Mouse (Mus musculus) limb, embryonic 15.5 days (tissue): ENCODE measurements at regions not wholly inside any gene's neighbourhood (a gene's known extent, or its start where the extent isn't known, plus 50 kb on each side); places are given as distances from the start of the nearest gene placed in this dataset.

ENCODE experiments used
- ATAC-seq: fragments of 200-750 bp; cut with Nextera tagmentation; 2 replicates; pipeline ENCODE4 v1.8.0; 2017; ENCODE audit warnings: low read depth, moderate TSS enrichment; ENCODE audit not compliant: insufficient number of reproducible peaks, low FRiP score, low TSS enrichment
- H3K27ac ChIP-seq: fragments of 300-500 bp; sonication (generic); 2 replicates; pipeline ENCODE4 v1.5.1; 2015; ENCODE audit warnings: moderate library complexity, mild to moderate bottlenecking, inconsistent platforms
- H3K27me3 ChIP-seq: fragments of 300-500 bp; sonication (generic); 2 replicates; pipeline ENCODE4 v1.6.1; 2015; ENCODE audit warnings: inconsistent platforms
- H3K36me3 ChIP-seq: fragments of 300-500 bp; sonication (generic); 2 replicates; pipeline ENCODE4 v1.6.1; 2015; ENCODE audit warnings: inconsistent platforms
- H3K4me1 ChIP-seq: fragments of 300-500 bp; sonication (generic); 2 replicates; pipeline ENCODE4 v1.6.1; 2015; ENCODE audit warnings: inconsistent platforms
- H3K4me2 ChIP-seq: fragments of 300-500 bp; sonication (generic); 2 replicates; pipeline ENCODE4 v1.6.1; 2015; ENCODE audit warnings: mild to moderate bottlenecking, inconsistent platforms
- H3K4me3 ChIP-seq: fragments of 300-500 bp; sonication (generic); 2 replicates; pipeline ENCODE4 v1.5.1; 2015; ENCODE audit warnings: mild to moderate bottlenecking, inconsistent platforms
- H3K9ac ChIP-seq: fragments of 300-500 bp; sonication (generic); 2 replicates; pipeline ENCODE4 v1.6.1; 2015; ENCODE audit warnings: inconsistent platforms
- H3K9me3 ChIP-seq: fragments of 300-500 bp; sonication (generic); 2 replicates; pipeline ENCODE4 v1.6.1; 2016; ENCODE audit warnings: inconsistent platforms
- WGBS: fragments of 180-500 bp; shearing (Covaris S2); methylation state at CpG from one replicate; pipeline ENCODE4 v1.1.7; 2015; 5-methylcytosine and 5-hydroxymethylcytosine counted together

DNA sequence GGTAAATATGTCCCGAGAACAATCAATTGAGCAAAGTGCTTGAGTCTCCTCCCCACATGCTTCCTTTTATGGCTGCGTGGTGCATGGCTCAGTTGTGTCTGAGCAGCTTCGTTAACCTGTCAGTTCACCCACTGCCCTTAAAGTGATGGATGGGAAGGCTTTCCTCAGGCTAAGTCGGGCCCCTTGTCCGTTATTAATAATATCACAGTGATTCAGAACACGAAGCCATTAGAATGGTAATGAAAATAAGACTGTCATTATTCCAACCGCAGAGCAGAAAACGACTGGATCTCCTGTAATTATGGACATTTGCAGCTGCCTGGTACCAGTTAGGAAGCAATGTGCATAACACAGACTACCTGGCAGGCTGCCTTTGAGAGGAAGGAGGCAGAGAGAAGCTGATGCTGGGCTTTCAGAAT lies 375.9 kb downstream of the Med10 start:
- no peak overlapping the region for H3K4me3 ChIP-seq
- H3K4me1 ChIP-seq = no peaks in the 10 kb centered on the region
- 10% methylated on average over 8 of the region's 8 CpGs for WGBS
- ATAC-seq = no peak
- H3K9ac ChIP-seq = no peak overlapping the region
- no peak overlapping the region for H3K27ac ChIP-seq
- no peak overlapping the region for H3K4me2 ChIP-seq
- no peaks in the 10 kb centered on the region for H3K27me3 ChIP-seq
- H3K36me3 ChIP-seq = no peaks in the 10 kb centered on the region
- H3K9me3 ChIP-seq = no peaks in the 10 kb centered on the region

DNA sequence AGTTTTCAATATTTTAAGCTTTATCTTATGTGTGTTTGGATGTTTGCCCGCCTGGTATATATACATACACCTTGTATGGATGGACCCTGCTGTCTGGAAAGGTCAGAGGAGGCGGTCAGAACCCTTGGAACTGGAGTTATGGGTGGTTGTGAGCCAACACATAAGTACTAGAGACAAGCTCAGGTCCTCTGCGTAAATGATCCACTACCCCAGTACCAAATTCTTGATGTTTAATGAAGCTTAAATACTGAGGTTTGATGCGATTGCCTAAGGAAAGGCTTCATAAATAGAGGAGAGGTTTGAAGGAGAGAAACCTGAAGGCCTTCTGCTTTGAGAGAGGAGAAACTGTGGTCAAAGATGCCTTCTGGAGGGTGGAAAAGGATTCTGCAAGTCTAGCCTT lies 388.8 kb downstream of the Med10 start:
- no peaks in the 10 kb centered on the region for H3K27me3 ChIP-seq
- no peaks in the 10 kb centered on the region for H3K4me1 ChIP-seq
- H3K9me3 ChIP-seq = no peaks in the 10 kb centered on the region
- no peaks in the 10 kb centered on the region for H3K36me3 ChIP-seq
- no peak for ATAC-seq
- H3K4me2 ChIP-seq = no peak overlapping the region
- H3K27ac ChIP-seq = no peak overlapping the region
- H3K4me3 ChIP-seq = no peak overlapping the region
- H3K9ac ChIP-seq = no peak overlapping the region
- WGBS = 85% methylated on average over 4 of the region's 4 CpGs

GRCm38 (mm10) chr13:70192101-70193025 lies 390.2 kb downstream of the Med10 start:
- no peaks in the 10 kb centered on the region for H3K9me3 ChIP-seq
- no peak overlapping the region for H3K9ac ChIP-seq
- no peaks in the 10 kb centered on the region for H3K4me1 ChIP-seq
- no peaks in the 10 kb centered on the region for H3K27me3 ChIP-seq
- ATAC-seq = no peak
- H3K27ac ChIP-seq = no peak overlapping the region
- 53% methylated on average over 13 of the region's 13 CpGs for WGBS
- no peak overlapping the region for H3K4me3 ChIP-seq
- H3K4me2 ChIP-seq = no peak overlapping the region
- no peaks in the 10 kb centered on the region for H3K36me3 ChIP-seq

DNA sequence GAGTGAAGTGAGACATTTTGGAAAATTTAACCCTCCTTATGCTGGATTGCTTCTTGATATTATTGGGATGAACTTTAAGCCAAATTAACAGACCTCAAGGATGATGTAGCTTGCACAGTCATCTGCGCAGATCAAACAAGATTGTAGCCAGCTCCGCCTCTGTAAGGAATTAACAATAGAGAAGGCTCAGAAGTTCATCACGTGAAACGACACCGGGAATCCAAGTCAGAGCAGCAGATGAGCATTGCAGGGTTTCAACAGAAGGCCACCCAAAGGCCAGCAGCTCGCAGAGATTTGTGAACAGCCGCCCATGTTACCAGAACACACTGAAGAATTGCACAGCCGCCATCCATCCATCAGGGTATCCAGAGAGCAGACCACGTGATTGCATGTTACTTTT lies 391.1 kb downstream of the Med10 start:
- Histone ChIP-seq H3K4me3 (no peak overlapping the region), H3K36me3 (no peaks in the 10 kb centered on the region), H3K4me2 (no peak overlapping the region), H3K4me1 (no peaks in the 10 kb centered on the region), H3K9ac (no peak overlapping the region), H3K9me3 (no peaks in the 10 kb centered on the region), H3K27me3 (no peaks in the 10 kb centered on the region), H3K27ac (no peak overlapping the region)
- ATAC-seq = no peak
- 80% methylated on average over 9 of the region's 9 CpGs for WGBS

GRCm38 (mm10) chr13:70195854-70196253 lies 393.7 kb downstream of the Med10 start:
- ATAC-seq = no peak
- Histone ChIP-seq H3K27ac (no peak overlapping the region), H3K4me1 (no peaks in the 10 kb centered on the region), H3K27me3 (no peaks in the 10 kb centered on the region), H3K9me3 (no peaks in the 10 kb centered on the region), H3K4me2 (no peak overlapping the region), H3K9ac (no peak overlapping the region), H3K36me3 (no peaks in the 10 kb centered on the region), H3K4me3 (no peak overlapping the region)
- 85% methylated on average over 4 of the region's 4 CpGs for WGBS

DNA sequence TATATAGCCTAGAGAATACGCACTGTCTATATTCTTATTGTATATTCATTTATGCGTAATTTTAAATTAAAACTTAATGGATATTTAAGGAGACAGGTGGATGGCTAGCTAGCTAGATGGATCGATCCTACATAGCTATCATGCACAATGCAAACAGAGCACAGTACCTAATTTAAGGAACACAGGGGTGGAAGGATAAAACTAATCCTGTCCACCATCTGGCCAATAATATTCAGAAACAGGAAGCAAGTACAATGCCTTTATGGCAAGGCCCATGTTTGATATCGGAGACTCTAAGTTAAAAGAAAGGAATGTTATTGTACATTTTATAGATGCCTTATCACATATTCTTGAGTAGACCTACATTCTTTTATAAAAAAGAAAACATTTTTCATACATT lies 396.4 kb downstream of the Med10 start:
- Histone ChIP-seq H3K4me2 (no peak overlapping the region), H3K27me3 (no peaks in the 10 kb centered on the region), H3K4me3 (no peak overlapping the region), H3K9ac (no peak overlapping the region), H3K4me1 (no peaks in the 10 kb centered on the region), H3K36me3 (no peaks in the 10 kb centered on the region), H3K27ac (no peak overlapping the region), H3K9me3 (no peaks in the 10 kb centered on the region)
- 77% methylated on average over 4 of the region's 4 CpGs for WGBS
- ATAC-seq = no peak

- no peak overlapping the region for H3K4me2 ChIP-seq
- no peak overlapping the region for H3K9ac ChIP-seq
- ATAC-seq = no peak
- H3K4me3 ChIP-seq = no peak overlapping the region
- WGBS = 77% methylated on average over 1 of the region's 1 CpGs
- H3K27ac ChIP-seq = no peak overlapping the region
- H3K4me1 ChIP-seq = no peaks in the 10 kb centered on the region
- H3K36me3 ChIP-seq = no peaks in the 10 kb centered on the region
- H3K27me3 ChIP-seq = no peaks in the 10 kb centered on the region
- no peaks in the 10 kb centered on the region for H3K9me3 ChIP-seq
Measured at GRCm38 (mm10) chr13:70199087-70199486, 396.9 kb downstream of the Med10 start.

DNA sequence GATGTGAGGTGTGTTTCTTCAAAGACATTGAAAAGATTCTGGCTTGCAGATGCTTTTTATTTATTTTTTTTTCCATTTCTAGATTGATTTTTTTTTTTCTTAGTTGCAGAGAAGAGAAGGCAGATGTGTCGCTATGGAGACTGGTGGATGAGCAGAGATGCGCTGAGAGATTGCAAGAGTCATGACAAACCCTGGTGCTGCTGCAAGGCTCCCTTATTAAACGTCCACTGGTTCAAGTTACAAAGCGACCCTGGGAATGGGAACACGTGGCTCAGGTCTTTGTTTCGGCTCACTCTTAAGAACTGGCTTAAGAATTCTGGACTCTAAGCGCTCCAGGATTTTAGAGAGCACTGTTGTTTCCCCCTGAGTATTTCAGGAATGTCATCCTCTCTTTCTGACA lies 403.1 kb downstream of the Med10 start:
- ATAC-seq = no peak
- no peak overlapping the region for H3K27ac ChIP-seq
- H3K9ac ChIP-seq = no peak overlapping the region
- H3K27me3 ChIP-seq = no peaks in the 10 kb centered on the region
- no peak overlapping the region for H3K4me2 ChIP-seq
- H3K4me1 ChIP-seq = no peaks in the 10 kb centered on the region
- no peaks in the 10 kb centered on the region for H3K9me3 ChIP-seq
- no peak overlapping the region for H3K4me3 ChIP-seq
- 50% methylated on average over 7 of the region's 7 CpGs for WGBS
- no peaks in the 10 kb centered on the region for H3K36me3 ChIP-seq

GRCm38 (mm10) chr13:70210158-70210557 lies 408.0 kb downstream of the Med10 start:
- H3K4me2 ChIP-seq = no peak overlapping the region
- no peaks in the 10 kb centered on the region for H3K27me3 ChIP-seq
- 64% methylated on average over 3 of the region's 3 CpGs for WGBS
- H3K9me3 ChIP-seq = no peaks in the 10 kb centered on the region
- no peak overlapping the region for H3K27ac ChIP-seq
- no peak for ATAC-seq
- H3K36me3 ChIP-seq = no peaks in the 10 kb centered on the region
- no peak overlapping the region for H3K4me3 ChIP-seq
- H3K9ac ChIP-seq = no peak overlapping the region
- no peaks in the 10 kb centered on the region; the same call in 1 of the 2 replicates for H3K4me1 ChIP-seq

GRCm38 (mm10) chr13:70213017-70213416 lies 410.8 kb downstream of the Med10 start:
- WGBS = 80% methylated on average over 3 of the region's 3 CpGs
- ATAC-seq = no peak
- Histone ChIP-seq H3K27me3 (no peaks in the 10 kb centered on the region), H3K36me3 (no peaks in the 10 kb centered on the region), H3K9ac (no peak overlapping the region), H3K4me2 (no peak overlapping the region), H3K4me3 (no peak overlapping the region), H3K4me1 (no peaks in the 10 kb centered on the region; the same call in 1 of the 2 replicates), H3K9me3 (no peaks in the 10 kb centered on the region), H3K27ac (no peak overlapping the region)

- 68% methylated on average over 2 of the region's 2 CpGs for WGBS
- Histone ChIP-seq H3K4me3 (no peak overlapping the region), H3K27me3 (no peaks in the 10 kb centered on the region), H3K27ac (no peak overlapping the region), H3K9ac (no peak overlapping the region), H3K9me3 (no peaks in the 10 kb centered on the region), H3K36me3 (no peaks in the 10 kb centered on the region), H3K4me1 (no peaks in the 10 kb centered on the region; the same call in 1 of the 2 replicates), H3K4me2 (no peak overlapping the region)
- no peak for ATAC-seq
Measured at GRCm38 (mm10) chr13:70213622-70214021, 411.4 kb downstream of the Med10 start.

DNA sequence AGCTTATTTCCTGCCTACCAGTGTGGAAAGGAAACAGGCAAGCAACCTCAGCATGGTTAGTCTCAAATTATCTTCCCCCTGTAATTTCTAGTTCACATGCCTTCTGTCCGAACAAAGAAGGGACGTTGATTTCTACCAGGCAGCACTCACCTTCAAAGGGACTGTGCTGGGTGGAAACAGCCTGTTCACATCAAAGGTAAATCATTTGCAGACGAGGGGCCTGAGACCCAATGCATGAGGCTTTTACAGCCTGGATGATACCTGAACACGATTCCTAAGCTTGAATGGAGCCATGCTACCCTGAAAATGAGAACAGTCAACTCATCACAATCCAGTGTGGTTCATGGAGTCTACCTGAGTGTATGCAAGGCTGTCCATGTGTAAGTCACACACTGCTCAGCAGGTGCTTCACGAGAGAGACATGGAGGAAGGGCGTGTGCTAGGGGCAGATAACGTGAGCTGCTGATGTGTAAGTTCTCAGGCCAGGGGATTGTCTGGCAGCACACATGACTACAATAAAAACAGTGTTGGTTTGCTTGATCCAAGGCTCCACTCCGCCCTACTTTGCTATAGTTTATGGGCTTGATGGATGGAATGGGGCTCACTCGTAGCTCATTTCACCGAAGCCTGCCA lies 411.9 kb downstream of the Med10 start:
- Histone ChIP-seq H3K9me3 (no peaks in the 10 kb centered on the region), H3K4me1 (no peaks in the 10 kb centered on the region; the same call in 1 of the 2 replicates), H3K4me3 (no peak overlapping the region), H3K27ac (no peak overlapping the region), H3K27me3 (no peaks in the 10 kb centered on the region), H3K4me2 (no peak overlapping the region), H3K36me3 (no peaks in the 10 kb centered on the region), H3K9ac (no peak overlapping the region)
- ATAC-seq = 0 out of 2 replicates have a peak, but pooled peaks have one; percentile 30
- WGBS = 42% methylated on average over 10 of the region's 10 CpGs
